Mouse (Mus musculus): Measurements from ENCODE around the gene Ercc4. TPM values are rescaled to one million over a fixed set of nuclear protein-coding genes. Genes with fewer than 3 reads are reported as not detected.
A peak's percentile ranks its signal among the peaks of the same experiment; 100 is the strongest.

Ercc4 gene
- total RNA-seq, 4 experiments from 2014 or later = 22.2 to 35.9 (median 24.4) TPM

GRCm38 (mm10) chr16:13194882-13195281, 85.4 kb downstream of the Ercc4 start:
- peak; percentile 58 to 63 for DNase-seq (ENCODE audit: low spot score in 2 of 2)

- DNase-seq (ENCODE audit: low spot score in 2 of 2) = peak; percentile 33 to 39
These were observed 87.1 kb downstream of the Ercc4 start for GRCm38 (mm10) chr16:13196626-13197025.

- DNase-seq (ENCODE audit: low spot score in 2 of 2) = peak; percentile 84 to 88
These were observed 87.8 kb downstream of the Ercc4 start for GRCm38 (mm10) chr16:13197293-13197692.

GRCm38 (mm10) chr16:13199204-13199603, 89.7 kb downstream of the Ercc4 start:
- DNase-seq (ENCODE audit: low spot score in 2 of 2) = no peak

Other genes starting within 250 kb of the Ercc4 start
- gene Mrtfb, start 146.8 kb downstream of the Ercc4 start, total RNA-seq (2022) = 100 to 1,000 TPM; 144 to 175 (median 158) TPM

Measured in layer of hippocampus, adult 8-10 months (tissue).